Mouse (Mus musculus): ENCODE results near the gene Fli1. TPM values are rescaled to one million over a fixed set of nuclear protein-coding genes. Genes with fewer than 3 reads are reported as not detected.

The Fli1 gene
- total RNA-seq (2023; ENCODE audit: inconsistent age), result 174 to 211 TPM (median 199 TPM) in 4 replicates

GRCm38 (mm10) chr9:32542212-32543039, at the start of gene Fli1:
Gene Fli1 (minus strand): TSS chr9:32542861.

Other genes starting within 250 kb of the Fli1 start
- gene Kcnj5, start 198.5 kb downstream of the Fli1 start, total RNA-seq (2023; ENCODE audit: inconsistent age), result not detected in 4 replicates
- 1.7 to 3.0 TPM (median 2.6 TPM) in 4 replicates for gene Kcnj1, start 170.4 kb downstream of the Fli1 start, total RNA-seq (2023; ENCODE audit: inconsistent age)
- 690 to 743 TPM (median 721 TPM) in 4 replicates for gene Ets1, start 93.4 kb upstream of the Fli1 start, total RNA-seq (2023; ENCODE audit: inconsistent age)

All from B cell, adult (primary cell).